Mouse (Mus musculus) mouse embryonic stem cell (cell line): ENCODE measurements around the gene Slc20a1.

Experiments used
- in situ Hi-C, 2 experiments: fragments of 300-500 bp; cut with MboI; formaldehyde crosslinking; loops; 1 replicate in 1 of 2; 3 replicates in 1 of 2; pipeline ENCODE4 v1.14.3; 2019 to 2020; ENCODE audit warnings: low sequenced_read_pairs in 2 of 2, low pct_unique_long_range_greater_than_20kb in 1 of 2, mixed read lengths in 1 of 2; ENCODE audit not compliant: unreplicated experiment in 1 of 2

Slc20a1 gene

GRCm38 (mm10) chr2:129241845-129242833 is 43.6 kb downstream of the Slc20a1 start:
- in situ Hi-C loops = no loop called here

DNA sequence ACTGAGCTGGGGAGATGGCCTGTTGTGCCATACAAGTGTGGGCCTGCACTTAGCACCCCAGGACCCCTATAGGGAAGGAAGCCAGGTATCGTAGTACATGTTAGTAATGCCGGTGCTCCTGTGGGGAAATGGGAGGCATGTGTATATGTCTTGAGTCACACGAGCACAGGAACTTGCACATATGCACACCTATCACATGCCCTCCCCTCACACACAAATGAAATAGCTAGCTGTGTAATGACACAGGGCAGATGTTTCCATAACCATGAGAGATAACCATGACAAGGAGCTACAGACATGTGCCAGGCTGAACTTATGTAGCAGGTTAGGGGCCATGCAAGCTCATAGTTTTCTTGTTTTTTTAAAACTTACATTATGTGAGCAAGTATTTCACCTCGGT is 44.4 kb downstream of the Slc20a1 start:
- in situ Hi-C loops = no loop called here

DNA sequence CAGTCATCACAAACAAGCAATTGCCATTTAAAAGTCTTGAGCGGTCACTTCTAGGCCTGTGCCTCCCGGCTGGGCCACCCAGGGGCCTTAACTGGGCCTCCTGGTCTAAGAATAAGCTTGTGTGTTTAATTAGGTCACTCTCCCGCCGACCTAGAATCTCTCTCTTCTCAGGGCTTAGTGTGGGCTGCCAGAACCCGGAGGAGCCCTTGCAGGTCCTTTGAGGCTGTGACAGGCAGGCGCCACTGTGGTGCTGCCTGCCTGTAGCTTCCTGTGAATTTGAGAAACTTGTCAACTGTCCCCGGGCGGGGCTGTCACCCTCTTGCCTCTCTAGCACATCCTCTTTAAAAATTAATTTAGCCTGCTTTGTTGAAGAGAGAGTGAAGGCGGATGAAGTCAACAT is 45.2 kb downstream of the Slc20a1 start:
- in situ Hi-C loops = no loop called here

GRCm38 (mm10) chr2:129244446-129245120 is 46.0 kb downstream of the Slc20a1 start:
- in situ Hi-C loops = no loop called here

GRCm38 (mm10) chr2:129245618-129246017 is 47.1 kb downstream of the Slc20a1 start:
- in situ Hi-C loops = no loop called here

DNA sequence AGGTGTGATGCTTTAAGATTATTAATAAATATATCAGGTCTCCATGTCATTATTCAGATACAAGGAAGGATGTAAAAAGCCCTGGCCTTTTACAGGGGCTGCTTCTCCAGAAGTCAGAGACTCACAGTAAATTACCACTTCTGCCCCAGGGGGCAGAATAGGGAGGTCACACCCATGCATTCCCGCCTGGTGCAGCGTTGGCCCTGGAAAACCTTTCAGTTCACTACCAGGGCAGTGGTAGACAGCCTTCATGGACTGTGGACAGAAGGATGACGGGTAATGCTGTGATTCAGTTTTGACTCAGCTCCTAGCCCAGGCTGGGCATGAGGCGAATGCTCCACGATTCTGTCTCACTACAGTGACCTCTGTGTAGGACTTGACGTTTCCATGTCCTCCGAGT is 47.9 kb downstream of the Slc20a1 start:
- in situ Hi-C loops = no loop called here

- in situ Hi-C loops = no loop called here
Observed at GRCm38 (mm10) chr2:129246924-129247323, 48.4 kb downstream of the Slc20a1 start.

- in situ Hi-C loops = no loop called here
Observed at GRCm38 (mm10) chr2:129247707-129248121, 49.1 kb downstream of the Slc20a1 start.

- in situ Hi-C loops = no loop called here
Observed at GRCm38 (mm10) chr2:129249321-129249720, 50.8 kb downstream of the Slc20a1 start.

DNA sequence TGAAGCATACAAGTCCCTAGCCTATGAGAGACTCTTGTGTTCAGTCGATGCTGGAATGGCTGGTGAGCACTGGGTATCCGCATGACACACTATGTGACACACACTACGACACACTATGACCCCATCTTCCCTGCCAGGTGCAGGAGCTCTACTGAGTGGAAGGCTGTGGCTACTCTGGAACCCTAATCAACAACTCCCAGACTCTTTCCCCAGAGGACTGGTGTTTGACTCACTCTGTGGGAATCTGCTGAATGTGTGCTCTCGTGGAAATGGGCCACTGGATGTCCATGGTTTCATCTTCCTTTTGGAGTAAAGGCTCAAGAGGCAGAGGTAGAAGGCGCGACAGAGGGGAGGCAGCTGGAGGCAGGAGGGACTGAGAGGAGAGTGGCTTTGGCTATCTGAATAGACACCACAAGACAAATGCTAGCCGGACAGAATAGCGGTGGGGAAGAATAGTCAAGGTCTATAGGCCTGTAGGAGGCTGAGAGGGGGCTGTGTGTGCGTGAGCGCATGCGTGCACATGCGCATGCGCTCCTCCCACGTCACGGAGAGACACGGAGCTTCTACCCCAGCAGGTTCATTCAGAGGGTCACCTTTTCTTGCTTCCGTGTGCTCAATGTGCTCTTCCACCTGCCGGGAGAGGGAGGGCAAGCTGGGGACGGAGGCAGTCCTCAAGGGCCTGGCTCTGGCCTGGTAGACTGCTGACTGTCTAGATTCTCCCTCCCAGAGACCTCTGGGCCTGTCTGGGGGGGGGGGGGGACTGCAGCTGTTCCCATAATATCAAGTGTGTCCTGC is 54.5 kb downstream of the Slc20a1 start:
- in situ Hi-C loops = loop anchor here (25.0 kb wide), 2 partner anchors 184 to 366 kb away; no protein-coding TSS in a partner anchor

GRCm38 (mm10) chr2:129253631-129253970 is 55.0 kb downstream of the Slc20a1 start:
- in situ Hi-C loops = loop anchor here (25.0 kb wide), 2 partner anchors 184 to 366 kb away; no protein-coding TSS in a partner anchor

GRCm38 (mm10) chr2:129254076-129254475 is 55.5 kb downstream of the Slc20a1 start:
- in situ Hi-C loops = loop anchor here (25.0 kb wide), 2 partner anchors 183 to 367 kb away; no protein-coding TSS in a partner anchor

- in situ Hi-C loops = loop anchor here (5.0 to 25.0 kb wide), 3 partner anchors 79 to 369 kb away; no protein-coding TSS in a partner anchor
Observed at GRCm38 (mm10) chr2:129256006-129256405, 57.4 kb downstream of the Slc20a1 start.

DNA sequence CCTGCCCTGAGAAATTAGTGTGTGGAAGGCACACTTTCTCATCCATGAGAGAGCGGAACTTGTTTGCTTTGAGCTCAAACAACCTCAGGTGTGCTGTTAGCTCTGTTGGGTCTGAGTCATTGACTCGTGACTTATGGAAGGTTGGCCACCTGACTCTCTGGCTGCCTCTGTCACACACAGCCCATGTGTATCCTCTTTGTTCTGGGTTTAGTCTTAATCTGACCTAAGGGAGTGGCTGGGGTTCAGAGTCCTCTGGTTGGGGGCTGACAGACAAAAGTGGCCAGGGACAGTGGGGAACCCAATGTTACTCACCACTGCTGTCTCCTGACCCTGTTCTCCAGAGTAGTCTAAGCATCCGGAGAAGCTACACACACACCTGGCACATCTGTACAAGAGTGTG is 59.5 kb downstream of the Slc20a1 start:
- in situ Hi-C loops = loop anchor here (5.0 to 25.0 kb wide), 3 partner anchors 81 to 371 kb away; no protein-coding TSS in a partner anchor

DNA sequence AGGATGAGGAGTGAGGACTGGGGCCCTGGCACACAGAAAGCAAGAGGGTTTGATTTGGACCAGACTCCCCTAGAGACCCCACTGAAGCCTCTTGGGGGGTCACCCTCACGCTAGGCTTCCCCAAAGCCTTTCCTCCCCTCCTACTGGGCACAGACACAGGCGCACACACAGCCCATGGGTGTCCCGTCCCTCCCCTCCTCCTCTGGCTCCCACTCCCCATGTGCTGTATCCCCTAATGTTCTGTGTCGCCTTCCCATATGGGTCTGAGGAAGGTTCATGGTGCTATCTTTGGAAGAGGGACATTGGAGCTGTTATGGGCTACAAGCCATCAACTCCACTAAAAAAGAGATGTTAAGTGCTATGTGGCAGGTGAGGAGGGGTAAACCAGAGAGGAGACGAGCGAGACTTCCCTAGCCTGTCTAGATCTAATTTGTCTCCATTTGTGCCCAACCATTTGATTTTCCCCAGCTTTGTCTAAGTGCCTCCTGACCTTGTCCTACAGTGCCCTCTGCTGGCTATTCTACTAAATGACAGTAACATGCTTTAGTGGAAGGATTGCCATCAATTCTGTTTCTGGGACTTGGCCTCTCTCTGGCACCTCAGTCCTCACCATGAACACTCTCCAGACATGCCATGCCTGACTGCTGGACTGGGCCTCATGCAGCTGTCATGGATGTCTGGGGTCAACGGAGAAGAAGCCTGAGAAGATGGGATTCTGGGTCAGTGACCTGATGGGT is 60.1 kb downstream of the Slc20a1 start:
- in situ Hi-C loops = loop anchor here (5.0 to 25.0 kb wide), 3 partner anchors 81 to 371 kb away; no protein-coding TSS in a partner anchor

DNA sequence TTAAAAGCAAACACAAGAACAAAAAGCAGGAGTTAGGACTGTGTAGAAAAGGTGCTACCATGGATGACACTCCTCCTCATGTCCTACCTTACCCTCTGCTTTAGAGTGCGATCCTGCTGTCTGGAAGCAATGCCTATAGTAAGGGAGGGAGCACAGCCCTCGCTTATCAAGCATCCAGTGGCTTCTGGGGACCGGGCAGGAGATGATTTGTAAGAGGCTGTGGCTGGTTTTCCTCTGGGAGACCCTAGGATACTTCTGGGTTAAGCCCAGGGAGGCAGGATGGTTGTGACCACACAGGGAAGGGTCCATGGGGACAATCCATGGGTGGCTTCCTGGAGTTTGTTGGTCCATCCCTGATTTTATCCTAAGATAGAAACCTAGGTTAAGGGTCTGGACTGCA is 62.1 kb downstream of the Slc20a1 start:
- in situ Hi-C loops = loop anchor here (25.0 kb wide), 2 partner anchors 177 to 373 kb away; no protein-coding TSS in a partner anchor
